Mouse (Mus musculus) MEL (cell line): ENCODE results near the gene Slc37a3.
"Not testable (repeated sequence)": the region's sequence is repeated elsewhere in the genome, so short reads cannot be mapped to it uniquely, and the experiment has no call there.

Source experiments
- CTCF ChIP-seq, 3 experiments: IDR thresholded peaks in 2 of 3; conservative IDR thresholded peaks in 1 of 3; 2 replicates each; pipeline ENCODE4 v1.5.1; 2011 to 2012; ENCODE audit warnings: low read length in 3 of 3, low read depth in 2 of 3, mild to moderate bottlenecking in 2 of 3, improper control_type of control experiment in 1 of 3, inconsistent platforms in 1 of 3, mixed read lengths in 1 of 3, moderate library complexity in 1 of 3; ENCODE audit not compliant: control insufficient read depth in 1 of 3, insufficient read depth in 1 of 3, poor library complexity in 1 of 3, severe bottlenecking in 1 of 3
- EP300 ChIP-seq, 2 experiments: IDR thresholded peaks; 2 replicates each; pipeline ENCODE4 v1.6.1; 2011; ENCODE audit warnings: improper control_type of control experiment in 2 of 2, low read length in 2 of 2, low read depth in 1 of 2, mild to moderate bottlenecking in 1 of 2
- ETS1 ChIP-seq: IDR thresholded peaks from 2 replicates; pipeline ENCODE4 v1.6.1; 2012; ENCODE audit warnings: low read depth, mild to moderate bottlenecking, inconsistent platforms, low read length, improper control_type of control experiment, moderate library complexity
- MXI1 ChIP-seq: IDR thresholded peaks from 2 replicates; pipeline ENCODE4 v1.6.1; 2011; ENCODE audit warnings: mild to moderate bottlenecking, low read depth, low read length, improper control_type of control experiment
- MYC ChIP-seq: IDR thresholded peaks from 2 replicates; pipeline ENCODE4 v1.6.1; 2011; ENCODE audit warnings: low read depth, mild to moderate bottlenecking, low read length, improper control_type of control experiment, moderate library complexity
- POLR2A ChIP-seq, 2 experiments: IDR thresholded peaks; 2 replicates each; pipeline ENCODE4 v1.6.1; 2011 to 2012; ENCODE audit warnings: low read length in 2 of 2, mild to moderate bottlenecking in 2 of 2, control low read depth in 1 of 2, improper control_type of control experiment in 1 of 2, low read depth in 1 of 2, moderate library complexity in 1 of 2; ENCODE audit not compliant: control insufficient read depth in 1 of 2, insufficient read depth in 1 of 2, poor library complexity in 1 of 2
- RCOR1 ChIP-seq: IDR thresholded peaks from 2 replicates; pipeline ENCODE4 v1.6.1; 2012; ENCODE audit warnings: low read depth, mild to moderate bottlenecking, inconsistent platforms, low read length, improper control_type of control experiment
- USF1 ChIP-seq: IDR thresholded peaks from 2 replicates; pipeline ENCODE4 v1.6.1; 2014; ENCODE audit warnings: low read depth, mild to moderate bottlenecking, inconsistent platforms, low read length, improper control_type of control experiment, moderate library complexity
- USF2 ChIP-seq, 2 experiments: IDR thresholded peaks; 2 replicates each; pipeline ENCODE4 v1.6.1; 2011 to 2012; ENCODE audit warnings: improper control_type of control experiment in 2 of 2, low read length in 2 of 2, borderline replicate concordance in 1 of 2, inconsistent platforms in 1 of 2, low read depth in 1 of 2, mild to moderate bottlenecking in 1 of 2; ENCODE audit not compliant: insufficient read depth in 1 of 2
- ZC3H11A ChIP-seq: IDR thresholded peaks from 2 replicates; pipeline ENCODE4 v1.6.1; 2012; ENCODE audit warnings: low read depth, mild to moderate bottlenecking, inconsistent platforms, low read length, improper control_type of control experiment

GRCm38 (mm10) chr6:39359207-39359606 is 18.3 kb downstream of the Slc37a3 start:
- not testable (repeated sequence) for TF ChIP-seq RCOR1; ETS1; CTCF (IDR thresholded peaks at IDR 0.05 in 2 of 3, conservative IDR thresholded peaks at IDR 0.05 in 1 of 3; ENCODE audit: control insufficient read depth in 1 of 3, insufficient read depth in 1 of 3, low read depth in 2 of 3, low read length in 3 of 3, poor library complexity in 1 of 3, severe bottlenecking in 1 of 3); POLR2A (IDR thresholded peaks at IDR 0.05; ENCODE audit: control insufficient read depth in 1 of 2, insufficient read depth in 1 of 2, low read depth in 1 of 2, low read length in 2 of 2, poor library complexity in 1 of 2); ZC3H11A; USF2 (IDR thresholded peaks at IDR 0.05; ENCODE audit: borderline replicate concordance in 1 of 2, insufficient read depth in 1 of 2, low read depth in 1 of 2, low read length in 2 of 2); MYC; USF1; MXI1; EP300 (IDR thresholded peaks at IDR 0.05; ENCODE audit: low read depth in 1 of 2, low read length in 2 of 2)
